Mouse (Mus musculus) myocyte (in vitro differentiated cells): ENCODE results near the gene Gatc.

ENCODE experiments used
- CEBPB ChIP-seq: IDR thresholded peaks from 2 replicates; pipeline ENCODE4 v1.6.1; 2011; ENCODE audit warnings: mild to moderate bottlenecking, moderate library complexity; ENCODE audit not compliant: poor library complexity, insufficient read depth, severe bottlenecking
- E2F4 ChIP-seq: IDR thresholded peaks from one replicate; pipeline ENCODE4 v1.6.1; 2011; ENCODE audit warnings: mild to moderate bottlenecking, control low read depth, moderate library complexity; ENCODE audit not compliant: insufficient read depth
- MAX ChIP-seq: IDR thresholded peaks from one replicate; pipeline ENCODE4 v1.6.1; 2011; ENCODE audit warnings: low read depth, mild to moderate bottlenecking, control low read depth
- MYOD1 ChIP-seq, 3 experiments: IDR thresholded peaks; one replicate each; pipeline ENCODE4 v1.6.1; 2011; ENCODE audit warnings: control low read depth in 2 of 3, low read depth in 2 of 3, mild to moderate bottlenecking in 2 of 3, moderate library complexity in 1 of 3; ENCODE audit not compliant: insufficient read length in 2 of 3, control insufficient read depth in 1 of 3
- MYOG ChIP-seq, 3 experiments: IDR thresholded peaks; one replicate each; pipeline ENCODE4 v1.6.1; 2011; ENCODE audit warnings: control low read depth in 2 of 3, low read depth in 2 of 3, mild to moderate bottlenecking in 2 of 3; ENCODE audit not compliant: insufficient read length in 2 of 3, control insufficient read depth in 1 of 3, insufficient read depth in 1 of 3
- POLR2A ChIP-seq: IDR thresholded peaks from one replicate; pipeline ENCODE4 v1.6.1; 2011; ENCODE audit warnings: low read depth, mild to moderate bottlenecking, control low read depth, moderate library complexity; ENCODE audit not compliant: insufficient read length
- USF1 ChIP-seq: IDR thresholded peaks from one replicate; pipeline ENCODE4 v1.6.1; 2011; ENCODE audit warnings: low read depth, mild to moderate bottlenecking, control low read depth, moderate library complexity

DNA sequence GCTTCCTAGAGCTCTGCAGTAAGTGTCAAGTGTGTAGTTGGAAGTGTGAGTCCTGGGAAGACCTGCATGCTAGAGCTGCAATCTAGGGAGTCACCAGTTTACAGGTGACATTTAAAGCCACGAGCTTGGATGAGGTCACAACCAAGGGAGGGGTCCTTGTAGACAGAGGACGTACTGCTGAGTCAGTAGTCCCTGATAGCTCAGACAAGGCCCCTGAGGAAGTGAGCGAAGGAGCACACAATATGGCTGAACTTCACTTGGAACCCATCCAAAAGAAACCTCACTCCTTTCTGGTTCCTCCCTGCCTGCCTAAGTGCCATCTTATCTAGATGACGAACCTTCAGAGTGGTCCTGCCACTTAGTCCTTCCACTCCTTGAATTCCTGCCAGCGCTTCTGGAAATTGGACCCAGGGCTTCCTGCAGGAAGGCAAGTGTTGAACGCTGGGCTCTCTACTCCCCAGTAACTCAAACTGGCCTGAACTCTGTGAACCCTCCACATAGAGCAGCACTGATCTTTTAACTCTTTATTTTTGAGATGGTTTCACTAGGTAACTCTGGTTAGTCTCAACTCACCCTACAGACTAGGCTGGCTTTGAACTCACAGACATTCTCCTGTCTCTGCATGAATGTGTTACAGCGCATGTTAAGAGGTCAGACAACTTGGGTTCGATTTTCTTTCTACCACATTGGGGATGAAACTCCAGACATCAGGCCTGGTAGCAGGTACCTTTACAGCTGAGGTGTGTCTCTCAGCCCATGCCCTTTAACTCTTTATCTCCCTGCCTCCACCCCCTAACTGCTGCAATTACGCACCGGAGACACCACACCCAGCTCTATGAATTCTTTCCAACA is 27.9 kb downstream of the Gatc start:
- no peak for TF ChIP-seq MYOD1 (IDR thresholded peaks at IDR 0.05; ENCODE audit: control insufficient read depth in 1 of 3, insufficient read length in 2 of 3, low read depth in 2 of 3)
- TF ChIP-seq POLR2A, result no peak
- no peak for TF ChIP-seq CEBPB
- TF ChIP-seq MYOG (IDR thresholded peaks at IDR 0.05; ENCODE audit: control insufficient read depth in 1 of 3, insufficient read depth in 1 of 3, insufficient read length in 2 of 3, low read depth in 2 of 3), result no peak
- TF ChIP-seq MAX, result no peak
- no peak for TF ChIP-seq E2F4
- no peak for TF ChIP-seq USF1
